Mouse (Mus musculus) thymus, postnatal 0 days (tissue): ENCODE results near the gene Rhbdd3. TPM values are rescaled to one million over a fixed set of nuclear protein-coding genes. Genes with fewer than 3 reads are reported as not detected.
A peak's percentile ranks its signal among the peaks of the same experiment; 100 is the strongest.

Experiments
- DNase-seq: peaks from one replicate; pipeline ENCODE4 v3.0.0-alpha.2; 2015; ENCODE audit warnings: low spot score
- polyA plus RNA-seq: library from polyadenylated mRNA; unstranded; fragments of >200 nt; fragmentation: Nextera tagmentation; extraction: Ambion mirVana; gene quantifications from 2 replicates; pipeline ENCODE4 v1.2.1, GENCODE M21; 2015

Rhbdd3 gene
- 17.9 and 19.8 TPM in 2 replicates for polyA plus RNA-seq

DNA sequence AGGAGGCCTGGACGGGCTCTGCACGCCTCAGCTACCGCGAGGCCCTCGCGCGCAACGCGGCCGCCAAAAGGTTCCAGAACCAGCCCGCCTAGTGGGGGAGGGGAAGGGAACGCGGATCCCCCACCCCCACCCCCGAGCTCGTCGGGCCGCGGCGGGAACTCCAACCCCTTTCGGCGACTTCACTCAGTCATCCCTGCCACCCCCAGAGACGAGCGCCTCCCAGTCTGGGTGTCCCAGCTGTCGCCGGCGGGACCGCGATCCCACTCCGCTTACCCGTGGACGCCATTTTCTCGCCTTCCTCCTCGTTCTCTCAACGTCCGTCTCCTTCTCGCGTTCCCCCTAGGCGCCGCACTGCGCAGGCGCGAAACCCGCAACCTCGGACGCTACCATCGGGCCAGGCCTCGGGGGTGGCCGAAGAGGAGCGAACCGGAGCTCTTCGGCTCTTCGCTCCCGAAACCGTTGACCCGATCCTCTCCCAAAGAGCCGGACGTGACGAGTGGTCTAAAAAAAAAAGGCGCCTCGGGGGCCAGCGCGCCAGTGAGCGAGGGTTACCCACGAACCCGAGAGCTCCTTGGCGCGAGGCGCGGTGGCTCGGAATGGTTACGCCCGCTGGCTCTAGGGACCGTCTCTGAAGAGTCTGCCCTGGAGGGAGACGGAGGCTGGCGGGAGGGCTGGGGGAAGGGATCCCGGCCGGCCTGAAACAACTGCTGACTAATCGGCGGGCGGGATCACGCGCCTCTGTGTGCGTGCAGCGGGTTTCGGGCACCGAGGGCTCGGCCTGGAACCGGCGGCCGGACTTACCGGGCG lies at the start of gene Rhbdd3, which contains the start of gene Ewsr1:
Rhbdd3 (plus strand) TSS at position 191 of the 807 bp plus-strand sequence.
Ewsr1 (minus strand) TSS at position 531 of the 807 bp plus-strand sequence.
- peak; percentile 97 for DNase-seq

DNA sequence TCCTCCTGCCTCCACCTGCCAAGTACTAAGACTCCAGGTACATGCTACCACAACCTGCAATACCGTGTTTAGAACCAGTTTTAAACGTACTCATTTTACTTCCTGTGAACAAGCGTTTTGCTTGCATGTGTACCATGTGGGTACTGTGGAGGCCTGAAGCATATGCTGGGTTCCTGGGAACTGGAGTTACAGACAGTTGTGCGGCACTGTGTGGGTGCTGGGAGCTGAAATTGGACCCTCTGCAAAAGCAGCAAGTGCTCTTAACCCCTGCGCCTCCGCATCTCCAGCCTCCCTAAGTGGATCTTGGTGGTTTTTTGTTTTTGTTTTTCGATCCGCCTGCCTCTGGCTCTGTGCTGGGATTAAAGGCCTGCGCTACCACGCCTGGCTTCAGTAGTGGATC lies 47.1 kb upstream of the Rhbdd3 start:
- DNase-seq = no peak

DNA sequence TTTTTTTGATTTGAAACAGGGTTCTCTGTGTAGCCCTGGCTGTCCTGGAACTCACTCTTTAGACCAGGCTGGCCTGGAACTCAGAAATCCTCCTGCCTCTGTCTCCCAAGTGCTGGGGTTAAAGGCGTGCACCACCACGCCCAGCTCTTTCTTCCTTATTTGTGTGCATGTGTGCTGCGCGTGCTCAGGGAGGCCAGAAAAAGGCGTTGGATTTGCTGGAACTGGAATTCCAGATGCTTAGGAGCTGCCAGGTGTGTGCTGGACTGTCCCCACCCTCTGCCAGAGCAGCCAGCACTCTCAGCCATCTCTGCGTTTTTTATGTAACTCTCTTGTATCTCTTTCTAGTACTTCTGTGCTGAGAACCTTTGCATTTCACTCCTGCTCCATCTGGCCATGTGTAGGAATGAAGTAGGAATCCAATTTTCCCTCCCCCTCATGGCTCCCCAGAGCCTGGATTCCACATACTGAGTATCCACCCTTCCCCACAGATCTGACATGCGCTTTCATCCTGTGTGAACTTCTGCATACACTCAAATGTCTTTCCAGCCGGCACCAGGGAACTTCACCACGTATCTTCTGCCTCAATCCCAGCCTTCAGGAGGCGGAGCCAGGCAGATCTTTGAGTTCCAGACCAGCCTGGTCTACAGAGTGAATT lies 46.4 kb upstream of the Rhbdd3 start:
- DNase-seq = no peak

DNA sequence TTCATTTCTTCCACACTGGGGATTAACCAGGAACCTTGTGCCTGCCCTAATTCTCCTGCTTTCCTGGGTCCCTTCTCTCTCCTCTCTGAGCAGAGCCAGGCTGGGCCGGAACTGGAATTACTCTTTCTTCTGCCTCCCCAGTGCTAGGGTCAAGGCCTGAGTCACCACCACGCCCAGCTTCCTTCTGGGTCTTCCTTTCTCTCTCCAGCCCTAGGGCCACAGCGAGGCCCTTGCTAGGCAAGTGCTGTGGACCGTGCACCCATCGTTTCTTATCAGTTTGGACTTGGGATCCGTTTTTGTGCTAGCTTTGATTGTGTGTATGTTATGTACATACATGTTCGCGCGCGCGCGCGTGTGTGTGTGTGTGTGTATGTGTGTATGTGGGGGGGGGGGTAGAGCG lies 44.6 kb upstream of the Rhbdd3 start:
- DNase-seq = no peak

DNA sequence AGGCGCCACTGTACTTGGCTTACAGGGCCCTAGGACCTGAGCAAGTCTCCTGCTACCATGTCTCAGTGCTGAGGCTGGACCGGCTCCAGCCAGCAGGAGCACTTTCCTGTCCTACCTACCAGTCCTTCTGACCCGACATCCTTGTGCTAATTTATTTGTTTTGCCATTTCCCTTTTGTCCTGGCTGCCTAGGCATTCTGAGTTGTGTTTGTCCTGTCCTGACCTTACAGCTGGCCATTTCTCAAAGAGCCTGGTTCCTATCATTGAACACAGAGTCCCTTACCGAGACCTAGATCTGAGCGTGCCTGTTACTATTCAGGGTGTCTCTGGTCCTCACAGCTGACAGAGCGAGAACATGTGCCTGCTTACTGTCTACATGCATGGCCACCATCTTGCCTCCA lies 43.9 kb upstream of the Rhbdd3 start:
- no peak for DNase-seq

DNA sequence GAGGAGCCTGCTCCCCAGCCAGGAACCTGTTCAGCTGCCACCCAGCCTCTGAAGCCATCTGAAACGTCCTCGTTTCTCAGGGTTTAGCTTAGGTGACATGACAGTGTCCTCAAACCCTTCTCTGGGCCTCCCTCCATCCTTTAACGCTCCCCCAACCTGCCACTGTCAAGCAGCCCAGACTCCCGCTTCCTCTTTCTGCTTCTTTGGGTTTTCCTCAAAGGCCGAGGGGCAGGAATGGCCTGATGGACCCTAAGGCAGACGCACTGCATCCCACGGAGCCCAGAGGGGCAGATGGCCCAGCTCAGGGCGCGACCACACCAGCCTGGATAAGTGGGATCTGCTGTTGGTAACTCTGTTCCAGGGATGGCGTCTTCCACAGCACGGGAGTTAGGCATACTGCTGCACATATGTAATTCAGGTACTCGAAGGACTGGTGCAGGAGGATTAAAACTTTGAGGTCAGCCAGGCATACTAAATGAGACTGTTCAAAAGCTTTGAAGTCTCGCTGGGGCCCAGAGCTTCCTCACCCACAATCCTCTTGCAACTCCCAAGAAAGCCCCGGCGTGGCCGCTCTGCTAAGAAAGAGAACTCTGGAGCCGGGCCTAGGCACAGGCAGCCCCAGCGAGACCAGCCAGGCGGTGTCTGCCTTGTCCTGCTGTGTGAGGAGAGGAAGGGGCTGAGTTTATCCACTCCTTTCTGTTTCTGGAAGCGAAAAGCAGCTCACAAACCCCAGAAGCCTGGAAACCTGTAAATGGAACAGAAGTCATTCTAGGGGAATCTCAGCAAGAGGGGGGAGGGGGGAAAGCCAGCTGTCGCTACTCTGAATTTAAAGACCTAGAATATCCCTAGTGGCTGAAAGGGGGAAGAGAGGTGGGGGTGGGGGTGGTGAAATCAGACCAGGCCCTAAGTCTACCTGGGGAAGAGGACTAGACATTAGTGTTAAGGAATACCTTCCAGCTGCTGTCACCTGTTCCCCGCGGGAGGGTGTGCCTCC lies 42.5 kb upstream of the Rhbdd3 start:
- no peak for DNase-seq

DNA sequence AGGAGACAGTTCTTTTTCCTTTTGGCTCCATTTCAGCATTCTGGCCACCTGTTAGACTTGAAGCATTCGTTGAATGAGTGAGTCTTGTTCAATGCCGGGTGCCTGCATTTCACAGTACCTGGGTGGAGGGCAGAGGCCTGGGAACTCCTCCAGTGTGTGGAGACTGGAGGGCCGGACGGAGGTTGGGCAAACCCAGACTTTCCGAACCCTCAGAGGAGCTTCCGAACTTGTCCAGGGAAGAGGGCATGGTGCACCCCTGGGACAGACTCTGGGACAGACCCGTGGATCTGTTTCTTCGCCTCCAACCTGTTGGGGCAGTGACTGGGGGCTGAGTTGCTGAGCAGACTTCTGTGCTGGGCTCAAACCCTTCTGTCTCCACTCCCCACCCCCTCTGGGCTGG lies 41.7 kb upstream of the Rhbdd3 start:
- DNase-seq = no peak

DNA sequence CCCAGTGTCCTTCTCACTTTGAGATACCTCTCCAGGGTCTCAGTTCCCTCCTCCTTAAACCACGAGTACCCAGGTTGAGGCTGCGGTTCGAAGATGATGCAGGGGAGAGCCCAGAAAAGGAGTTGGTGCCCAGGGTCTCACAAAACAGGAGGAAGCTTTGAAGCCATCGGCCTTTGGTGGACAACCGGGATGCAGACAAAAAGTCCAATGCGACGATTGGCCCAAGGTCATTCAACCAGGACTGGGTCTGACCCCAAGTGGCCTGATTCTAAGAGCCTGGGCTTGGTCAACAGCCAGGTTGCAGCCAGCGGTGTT lies 41.2 kb upstream of the Rhbdd3 start:
- DNase-seq = no peak

DNA sequence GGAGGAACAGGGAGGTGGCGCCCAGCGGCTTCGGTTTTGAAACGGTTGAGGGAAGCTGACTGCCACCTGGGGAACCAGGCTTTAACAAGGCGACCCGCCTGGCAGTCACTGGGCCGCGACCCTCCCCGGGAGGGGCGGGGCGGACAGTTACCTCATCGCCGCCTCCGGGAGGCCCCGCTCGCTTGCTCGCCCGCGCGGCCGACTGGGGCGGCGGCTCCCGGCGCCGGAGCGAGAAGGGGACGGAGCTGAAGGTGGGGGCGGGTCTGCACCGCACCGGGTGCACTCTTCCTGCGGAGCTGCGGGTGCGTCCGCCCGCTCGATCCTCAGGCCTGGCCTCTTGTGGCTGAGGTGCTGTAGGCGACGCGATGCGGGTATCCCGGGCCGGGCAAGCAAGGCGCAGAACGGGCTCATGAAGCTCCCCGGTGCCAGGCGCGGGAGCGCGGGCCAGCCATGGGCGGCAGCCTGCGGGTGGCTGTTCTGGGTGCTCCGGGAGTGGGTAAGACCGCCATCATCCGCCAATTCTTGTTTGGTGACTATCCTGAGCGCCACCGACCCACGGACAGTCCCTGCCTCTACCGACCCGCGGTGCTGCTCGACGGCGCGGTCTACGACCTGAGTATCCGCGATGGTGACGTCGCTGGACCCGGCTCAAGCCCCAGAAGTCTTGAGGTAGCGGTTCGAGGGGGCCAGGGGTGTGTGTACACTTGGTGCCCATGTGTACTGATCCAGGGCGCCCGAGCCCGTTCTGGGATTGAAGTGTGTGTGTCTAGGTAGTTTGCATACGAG lies 40.7 kb upstream of the Rhbdd3 start, which contains the start of gene Rasl10a:
Rasl10a (plus strand) TSS at position 273 of the 786 bp plus-strand sequence.
- DNase-seq = peak; percentile 50

DNA sequence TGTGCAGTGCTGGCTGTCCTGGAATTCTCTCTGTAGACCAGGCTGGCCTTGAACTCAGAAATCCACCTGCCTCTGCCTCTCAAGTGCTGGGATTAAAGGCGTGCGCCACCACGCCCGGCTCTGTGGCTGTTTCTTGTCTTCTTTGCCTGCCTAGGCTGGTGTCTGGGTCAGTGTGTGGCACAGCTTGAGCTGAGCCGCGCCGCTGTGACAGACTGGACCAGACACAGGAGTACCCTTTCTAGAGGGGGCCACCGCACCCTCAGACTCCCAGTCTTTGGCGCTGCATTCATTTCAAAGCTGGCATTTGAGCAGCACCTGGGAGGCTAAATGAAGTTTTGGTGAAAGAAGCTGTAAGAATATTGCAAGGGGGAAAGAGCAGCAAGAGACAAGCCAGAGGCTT lies 39.9 kb upstream of the Rhbdd3 start:
- no peak for DNase-seq

DNA sequence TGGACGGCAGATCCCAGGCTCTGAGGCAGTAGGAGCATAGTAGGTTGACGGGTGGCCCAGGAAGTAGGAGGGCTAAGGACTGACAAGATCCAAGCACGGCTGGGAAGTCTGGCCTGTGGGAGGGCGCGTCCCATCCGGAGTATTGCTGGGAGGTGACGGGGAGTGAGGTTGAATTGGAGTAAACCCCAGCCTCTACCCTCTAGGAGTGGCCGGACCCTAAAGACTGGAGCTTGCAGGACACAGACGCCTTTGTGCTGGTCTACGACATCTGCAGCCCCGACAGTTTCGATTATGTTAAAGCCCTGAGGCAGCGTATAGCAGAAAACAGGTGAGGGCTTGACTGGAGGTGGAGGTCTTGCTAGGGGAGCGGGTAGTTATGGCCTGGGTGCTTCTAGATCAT lies 39.5 kb upstream of the Rhbdd3 start:
- no peak for DNase-seq

DNA sequence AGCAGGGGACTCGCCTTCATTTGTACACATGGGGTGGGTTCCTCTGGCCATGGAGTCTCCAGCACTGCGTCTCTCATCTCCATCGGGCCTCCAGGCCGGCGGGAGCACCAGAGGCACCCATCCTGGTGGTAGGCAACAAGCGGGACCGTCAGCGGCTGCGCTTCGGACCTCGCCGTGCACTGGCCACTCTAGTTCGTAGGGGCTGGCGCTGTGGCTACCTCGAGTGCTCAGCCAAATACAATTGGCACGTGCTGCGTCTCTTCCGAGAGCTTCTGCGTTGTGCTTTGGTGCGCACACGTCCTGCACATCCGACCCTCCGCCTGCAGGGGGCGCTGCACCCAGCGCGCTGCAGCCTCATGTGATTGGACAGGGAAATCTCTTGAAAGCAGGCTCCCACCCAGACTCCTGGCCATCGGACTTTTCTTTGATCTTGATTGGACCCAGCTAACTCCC lies 39.0 kb upstream of the Rhbdd3 start:
- peak; percentile 57 for DNase-seq

DNA sequence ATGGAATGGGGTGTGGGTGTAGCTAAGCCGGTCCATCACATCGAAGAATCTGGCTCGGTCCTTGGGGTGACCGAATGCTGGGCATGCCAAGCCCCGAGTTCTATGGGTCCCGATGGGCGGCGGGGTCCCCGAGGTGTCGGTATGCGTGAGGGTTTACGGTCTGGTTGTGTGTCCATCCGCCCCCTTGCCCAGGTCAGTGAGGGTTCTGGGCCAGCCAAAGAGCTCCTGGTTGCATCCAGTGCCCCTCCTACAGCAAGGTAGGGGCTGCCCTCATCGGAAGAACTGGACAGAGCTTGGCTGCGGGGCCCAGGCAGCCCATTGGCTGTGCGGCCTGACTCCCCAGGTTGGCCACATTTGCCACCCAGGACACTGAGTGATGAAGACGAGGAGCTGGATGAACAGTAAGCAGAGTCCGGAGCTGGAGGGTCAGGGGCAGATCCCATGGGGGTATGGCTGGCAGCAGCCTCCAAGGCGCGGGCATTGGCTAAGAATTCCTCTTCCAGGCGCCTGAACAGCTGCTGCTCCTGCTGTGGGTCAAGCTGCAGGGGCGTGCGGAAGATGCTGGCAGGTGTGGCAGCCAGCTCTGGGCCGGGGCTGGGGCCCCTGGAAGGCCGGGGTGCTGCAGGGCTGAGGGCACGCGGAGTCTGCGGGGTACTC lies 37.8 kb upstream of the Rhbdd3 start:
- DNase-seq = no peak

DNA sequence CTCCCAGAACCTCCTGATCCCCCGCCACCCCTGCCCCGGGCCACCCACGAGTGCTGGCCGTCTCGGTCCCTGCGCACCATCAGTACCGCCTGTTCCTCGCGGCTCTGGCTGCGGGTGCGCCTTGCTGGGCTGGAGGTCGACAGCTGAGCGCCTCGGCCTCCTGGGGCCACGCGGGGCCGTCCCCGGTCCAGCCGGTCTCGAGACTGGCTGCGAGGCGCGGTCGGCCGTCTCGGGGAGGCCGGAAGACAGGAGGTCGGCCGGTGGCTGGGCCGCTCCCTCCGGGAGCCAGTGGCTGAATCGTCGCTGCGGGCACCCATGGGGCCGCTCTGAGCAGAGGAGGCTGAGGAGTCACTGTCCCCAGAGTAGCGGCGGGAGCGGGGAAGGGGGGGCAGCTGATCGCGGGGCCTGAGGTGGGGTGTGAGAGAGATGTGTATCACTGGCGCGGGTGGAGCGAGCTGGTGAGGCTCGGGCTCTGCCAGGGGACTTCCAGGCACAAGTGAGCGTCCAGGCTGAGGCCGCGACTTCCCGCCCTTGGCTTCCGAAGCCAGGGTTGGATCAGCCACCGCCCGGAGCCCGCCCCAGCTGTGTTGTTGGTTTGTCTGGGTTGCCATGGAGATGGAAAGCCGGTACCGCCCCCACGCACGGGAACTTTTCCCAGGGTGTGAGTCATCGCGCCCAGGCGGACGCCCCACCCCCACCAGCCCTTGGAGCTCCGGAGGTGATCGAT lies 37.1 kb upstream of the Rhbdd3 start:
- DNase-seq = peak; percentile 39

DNA sequence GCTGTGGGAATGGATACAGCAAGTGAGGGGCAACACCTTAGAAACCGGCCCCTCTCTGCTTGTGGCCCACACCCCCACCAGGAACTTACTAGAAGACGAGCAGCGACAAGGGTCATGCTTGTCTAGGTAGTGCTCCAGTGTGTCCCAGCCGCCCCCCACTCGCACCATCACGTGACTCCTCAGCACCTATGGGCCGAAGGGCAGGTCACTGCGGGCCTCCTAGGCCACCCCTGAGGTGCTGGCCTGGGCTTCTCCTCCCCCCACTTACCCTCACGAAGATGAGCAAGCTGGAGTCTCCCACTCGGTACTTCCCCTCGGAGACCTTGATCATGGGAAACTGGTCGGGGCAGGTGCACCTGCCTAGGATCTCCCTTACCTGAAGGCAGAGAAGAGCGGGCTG lies 36.4 kb upstream of the Rhbdd3 start:
- DNase-seq = no peak

DNA sequence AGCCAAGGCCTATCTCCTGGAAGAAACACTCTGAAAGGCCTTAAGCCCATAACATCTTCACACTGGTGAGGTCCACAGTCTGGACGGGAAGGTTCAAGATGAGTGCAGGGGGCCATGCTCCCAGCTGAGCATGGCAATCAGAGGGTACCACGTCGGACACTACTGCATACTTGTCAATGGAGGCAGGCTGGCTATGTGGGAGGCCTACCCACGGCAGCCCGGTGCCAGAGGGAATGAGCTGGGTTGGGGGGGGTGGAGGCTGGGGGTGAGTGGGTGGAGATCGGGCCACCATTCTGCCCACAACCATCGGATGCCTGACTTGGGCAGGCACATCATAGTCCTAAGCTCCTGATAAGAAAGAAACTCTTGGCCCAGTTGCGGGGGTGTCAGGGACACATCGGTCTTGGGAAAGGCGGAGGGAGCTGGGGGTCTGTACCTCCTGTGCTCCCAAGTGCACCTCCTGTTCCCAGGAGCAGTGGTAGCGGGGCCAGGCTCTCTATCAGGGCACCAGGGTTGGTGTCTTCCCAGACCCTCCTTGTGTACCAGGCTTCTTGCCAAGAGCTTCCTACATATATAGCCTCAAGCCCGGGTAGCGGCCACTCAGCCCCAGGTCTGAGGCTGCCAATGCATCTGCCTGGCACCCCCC lies 35.7 kb upstream of the Rhbdd3 start:
- DNase-seq = no peak

DNA sequence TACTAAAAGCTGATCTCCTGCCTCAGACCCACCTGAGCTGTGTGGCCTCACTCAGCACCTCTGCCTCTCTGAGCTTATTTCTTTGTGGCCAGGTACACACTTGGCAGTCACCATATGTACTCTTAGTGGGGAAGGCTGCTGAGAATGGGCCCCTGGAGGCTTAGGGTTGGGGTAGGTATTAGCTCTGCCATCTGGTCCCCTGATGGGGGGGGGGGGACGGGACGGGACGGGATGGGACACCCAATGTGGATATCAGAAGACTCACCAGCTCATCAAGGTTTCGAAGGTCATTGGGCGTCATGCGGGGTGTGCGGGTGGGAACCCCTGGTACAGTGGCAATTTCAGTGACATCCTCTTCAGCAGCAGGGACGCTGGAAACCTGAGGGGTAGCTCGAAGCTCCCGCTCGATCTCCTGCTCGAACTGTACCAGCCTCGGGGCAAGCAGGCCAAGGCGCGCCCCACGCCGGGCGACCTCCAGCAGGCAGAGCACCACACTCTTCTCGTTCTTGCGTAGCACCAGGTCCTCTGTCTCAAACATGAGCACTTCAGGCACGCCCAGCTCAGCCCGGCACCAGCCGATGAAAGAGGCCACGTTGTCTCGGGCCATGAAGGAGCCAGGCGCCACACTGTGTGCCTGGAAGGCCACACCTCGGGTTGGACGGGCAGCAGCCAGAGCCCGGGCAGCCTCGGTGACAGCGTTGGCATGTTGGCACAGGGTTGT lies 35.0 kb upstream of the Rhbdd3 start:
- no peak for DNase-seq
